Mouse (Mus musculus) bone marrow, adult 2 months (tissue): ENCODE measurements around the gene Opn1sw.

Experiments used
- CTCF ChIP-seq: fragments of 200-500 bp; IDR thresholded peaks from 2 replicates; pipeline ENCODE4 v1.5.1; 2011; ENCODE audit warnings: low read length, control low read depth; ENCODE audit not compliant: control insufficient read depth, insufficient read depth
- POLR2A ChIP-seq: fragments of 200-500 bp; IDR thresholded peaks from 2 replicates; pipeline ENCODE4 v1.6.1; 2011; ENCODE audit warnings: low read depth, mild to moderate bottlenecking, control low read depth, low read length, borderline replicate concordance; ENCODE audit not compliant: control insufficient read depth

DNA sequence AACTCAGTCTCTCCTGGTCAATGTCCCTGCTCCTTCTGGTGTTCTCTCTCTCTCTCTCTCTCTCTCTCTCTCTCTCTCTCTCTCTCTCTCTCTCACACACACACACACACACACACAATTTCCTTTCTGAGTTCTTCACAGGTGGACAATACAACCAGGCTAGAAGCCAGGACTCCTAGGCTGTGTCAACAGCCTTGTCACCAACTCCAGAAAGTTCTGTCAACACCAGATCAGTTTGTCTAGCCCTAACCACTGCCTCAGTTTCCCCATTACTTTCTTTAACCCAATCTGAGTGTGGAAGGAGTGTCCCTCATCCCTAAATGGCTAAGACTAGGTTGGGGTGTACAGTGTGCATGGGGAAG, 44.4 kb upstream of the Opn1sw start:
- no peak for TF ChIP-seq POLR2A
- TF ChIP-seq CTCF = no peak
